Mouse (Mus musculus) midbrain, embryonic 12.5 days (tissue): ENCODE measurements around the gene Zic4. TPM values are rescaled to one million over a fixed set of nuclear protein-coding genes. Genes with fewer than 3 reads are reported as not detected.

Source experiments
- ATAC-seq: fragments of 200-750 bp; cut with Nextera tagmentation; 2 replicates; pipeline ENCODE4 v1.8.0; 2017; ENCODE audit warnings: low read depth, moderate TSS enrichment, moderate library complexity; ENCODE audit not compliant: low FRiP score
- H3K27ac ChIP-seq: fragments of 300-500 bp; sonication (generic); replicated peaks from 2 replicates; pipeline ENCODE4 v1.5.1; 2016; ENCODE audit warnings: mild to moderate bottlenecking
- H3K27me3 ChIP-seq: fragments of 300-500 bp; sonication (generic); 2 replicates; pipeline ENCODE4 v1.6.1; 2016; ENCODE audit warnings: mild to moderate bottlenecking
- H3K36me3 ChIP-seq: fragments of 300-500 bp; sonication (generic); 2 replicates; pipeline ENCODE4 v1.6.1; 2016
- H3K4me1 ChIP-seq: fragments of 300-500 bp; sonication (generic); 2 replicates; pipeline ENCODE4 v1.6.1; 2016
- H3K4me2 ChIP-seq: fragments of 300-500 bp; sonication (generic); replicated peaks from 2 replicates; pipeline ENCODE4 v1.6.1; 2016; ENCODE audit warnings: mild to moderate bottlenecking, moderate library complexity
- H3K4me3 ChIP-seq: fragments of 300-500 bp; sonication (generic); 2 replicates; pipeline ENCODE4 v1.5.1; 2016; ENCODE audit warnings: mild to moderate bottlenecking
- H3K9ac ChIP-seq: fragments of 300-500 bp; sonication (generic); replicated peaks from 2 replicates; pipeline ENCODE4 v1.6.1; 2016; ENCODE audit warnings: mild to moderate bottlenecking, moderate library complexity
- H3K9me3 ChIP-seq: fragments of 300-500 bp; sonication (generic); 2 replicates; pipeline ENCODE4 v1.6.1; 2016; ENCODE audit warnings: mild to moderate bottlenecking
- WGBS: fragments of 180-500 bp; shearing (Covaris S2); methylation state at CpG from one replicate; pipeline ENCODE4 v1.1.7; 2016; 5-methylcytosine and 5-hydroxymethylcytosine counted together
- polyA plus RNA-seq: library from polyadenylated mRNA; unstranded; fragments of >200 nt; fragmentation: Nextera tagmentation; extraction: Ambion mirVana; gene quantifications from 2 replicates; pipeline ENCODE4 v1.2.1, GENCODE M21; 2016

Gene Zic4
- polyA plus RNA-seq, 1 experiment from 2014 or later: 44.6 TPM

DNA sequence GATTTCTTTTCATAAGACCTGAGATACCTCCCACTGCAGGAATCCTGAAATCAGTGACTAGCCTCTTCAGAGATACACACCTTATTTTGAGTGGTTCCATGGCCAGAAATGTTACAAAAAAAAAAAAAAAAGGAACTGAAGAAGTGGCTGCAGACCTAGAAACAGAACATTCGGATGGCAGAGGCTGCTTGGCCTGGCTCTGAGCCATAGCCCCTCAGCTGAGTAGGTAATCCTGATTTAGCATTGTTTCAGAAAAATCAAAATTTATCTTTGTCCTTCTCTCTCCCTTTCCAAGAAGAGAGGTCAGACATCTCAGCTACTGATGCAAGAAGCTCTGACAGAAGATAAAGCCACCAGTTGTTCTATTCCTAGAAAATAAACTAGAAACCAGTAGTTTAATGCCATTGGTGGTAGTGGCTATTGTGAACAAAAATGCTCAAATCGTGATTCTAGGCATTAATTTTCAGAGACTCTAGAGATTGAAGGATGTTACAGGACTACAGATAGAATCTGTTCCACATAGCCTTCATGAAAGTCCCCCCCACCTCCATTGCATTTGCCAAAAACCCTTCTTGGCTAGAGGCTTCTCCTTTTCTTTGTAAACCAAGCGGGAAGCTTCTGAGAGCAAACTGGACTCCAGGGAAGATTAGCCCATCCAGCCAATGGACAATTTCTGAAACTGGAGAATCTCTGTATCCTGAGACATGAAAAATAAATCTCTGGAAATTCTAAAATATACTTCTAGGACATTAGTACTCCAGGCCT, 11.8 kb downstream of the Zic4 start:
- Histone ChIP-seq H3K27me3 (peaks cover 91% of the 10 kb centered on the region), H3K4me2 (no peak overlapping the region; the same call in 1 of the 2 replicates), H3K36me3 (no peaks in the 10 kb centered on the region), H3K4me1 (peaks cover 14% of the 10 kb centered on the region), H3K27ac (peak overlapping the region; percentile 35; the same call in 1 of the 2 replicates), H3K9me3 (no peaks in the 10 kb centered on the region), H3K4me3 (no peak overlapping the region), H3K9ac (no peak overlapping the region)
- ATAC-seq: no peak
- 21% methylated on average over 3 of the region's 3 CpGs for WGBS

DNA sequence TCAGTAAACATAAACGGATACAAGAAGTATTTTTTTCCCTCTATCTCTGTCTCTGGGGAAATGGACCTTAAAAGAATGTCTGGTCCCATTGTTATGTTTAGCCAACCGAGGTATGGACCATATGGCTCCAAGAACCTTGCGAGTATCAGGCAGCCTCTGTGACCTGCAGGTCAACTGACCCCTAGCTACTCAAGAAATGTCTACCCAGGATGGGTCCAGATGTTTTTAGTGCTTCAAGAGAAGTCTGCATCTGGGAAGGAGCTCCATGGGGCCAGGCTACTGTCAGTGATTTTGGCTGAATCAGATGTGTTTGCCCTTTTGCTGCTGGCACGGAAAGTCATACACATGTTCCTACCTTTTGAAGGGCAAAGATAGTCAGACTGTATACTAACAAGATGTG, 12.5 kb downstream of the Zic4 start:
- H3K36me3 ChIP-seq: no peaks in the 10 kb centered on the region
- H3K4me3 ChIP-seq: no peak overlapping the region
- no peak for ATAC-seq
- H3K27ac ChIP-seq: no peak overlapping the region
- H3K4me1 ChIP-seq: peaks cover 11% of the 10 kb centered on the region
- no peaks in the 10 kb centered on the region for H3K9me3 ChIP-seq
- H3K4me2 ChIP-seq: peak overlapping the region; percentile 13; the same call in 1 of the 2 replicates
- 6% methylated on average over 4 of the region's 4 CpGs for WGBS
- H3K9ac ChIP-seq: no peak overlapping the region
- H3K27me3 ChIP-seq: peaks cover 91% of the 10 kb centered on the region

DNA sequence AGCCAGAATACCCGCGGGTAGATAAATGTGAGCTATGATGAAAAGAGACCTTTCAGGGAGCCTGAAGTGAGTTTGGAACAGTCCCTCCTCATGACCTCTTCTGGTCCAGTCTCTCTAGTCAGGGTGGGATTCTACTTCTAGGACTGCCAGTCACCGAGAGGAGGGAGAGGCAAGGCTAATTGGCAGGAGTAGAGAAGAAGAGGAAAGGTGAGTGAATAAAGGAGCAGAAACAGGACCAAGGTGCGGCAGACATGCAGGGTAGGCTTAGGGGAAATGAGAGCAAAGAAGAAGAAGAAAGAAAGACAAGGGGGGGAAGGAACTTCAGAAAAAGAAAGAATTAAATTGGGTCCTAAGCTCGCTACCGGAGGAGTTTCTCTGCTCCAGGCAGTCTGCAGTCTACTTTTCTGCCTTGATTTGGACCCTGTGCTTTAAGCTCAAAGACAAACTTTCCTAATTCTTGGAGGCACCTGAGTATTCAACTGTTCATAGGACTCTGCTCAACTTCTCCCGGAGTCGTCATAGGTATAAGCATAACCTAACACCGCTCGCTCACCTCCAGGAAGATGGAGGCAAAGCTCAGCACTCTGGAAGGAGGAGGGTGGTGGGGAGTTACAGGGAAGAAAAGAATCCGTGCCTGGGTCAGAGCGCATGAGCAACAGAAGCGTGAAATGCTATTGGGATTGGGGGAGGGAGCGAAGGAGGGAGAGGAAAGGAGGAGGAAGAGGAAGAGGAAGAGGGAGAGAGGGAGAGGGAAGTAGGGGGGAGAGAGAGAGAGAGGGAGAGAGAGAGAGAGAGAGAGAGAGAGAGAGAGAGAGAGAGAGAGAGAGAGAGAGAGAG, 15.0 kb downstream of the Zic4 start:
- Histone ChIP-seq H3K27me3 (peaks cover 87% of the 10 kb centered on the region), H3K4me1 (peaks cover 20% of the 10 kb centered on the region), H3K4me2 (peak overlapping the region; percentile 85), H3K9ac (peak overlapping the region; percentile 90), H3K4me3 (peak overlapping the region; percentile 59), H3K36me3 (no peaks in the 10 kb centered on the region), H3K9me3 (no peaks in the 10 kb centered on the region), H3K27ac (peak overlapping the region; percentile 91)
- under 1% methylated on average over 14 of the region's 14 CpGs for WGBS
- peak; percentile 64 for ATAC-seq

DNA sequence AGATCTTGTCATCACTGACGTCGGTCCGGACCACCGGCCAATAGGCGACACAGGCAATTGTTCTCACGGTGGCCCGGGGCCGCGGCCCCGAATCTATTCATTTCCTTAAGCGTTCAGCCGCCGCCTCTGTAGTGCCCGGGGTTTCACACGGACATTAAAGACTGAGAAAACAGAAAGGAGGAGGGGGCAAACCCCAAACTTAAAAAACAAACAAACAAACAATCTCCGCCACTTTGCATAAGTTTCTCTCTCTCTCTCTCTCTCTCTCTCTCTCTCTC, 15.6 kb downstream of the Zic4 start:
- Histone ChIP-seq H3K9me3 (no peaks in the 10 kb centered on the region), H3K27ac (peak overlapping the region; percentile 91), H3K27me3 (peaks cover 87% of the 10 kb centered on the region), H3K4me2 (peak overlapping the region; percentile 85), H3K4me1 (peaks cover 20% of the 10 kb centered on the region), H3K4me3 (peak overlapping the region; percentile 59), H3K36me3 (no peaks in the 10 kb centered on the region), H3K9ac (peak overlapping the region; percentile 90)
- WGBS: 1% methylated on average over 16 of the region's 16 CpGs
- ATAC-seq: peak; percentile 73

DNA sequence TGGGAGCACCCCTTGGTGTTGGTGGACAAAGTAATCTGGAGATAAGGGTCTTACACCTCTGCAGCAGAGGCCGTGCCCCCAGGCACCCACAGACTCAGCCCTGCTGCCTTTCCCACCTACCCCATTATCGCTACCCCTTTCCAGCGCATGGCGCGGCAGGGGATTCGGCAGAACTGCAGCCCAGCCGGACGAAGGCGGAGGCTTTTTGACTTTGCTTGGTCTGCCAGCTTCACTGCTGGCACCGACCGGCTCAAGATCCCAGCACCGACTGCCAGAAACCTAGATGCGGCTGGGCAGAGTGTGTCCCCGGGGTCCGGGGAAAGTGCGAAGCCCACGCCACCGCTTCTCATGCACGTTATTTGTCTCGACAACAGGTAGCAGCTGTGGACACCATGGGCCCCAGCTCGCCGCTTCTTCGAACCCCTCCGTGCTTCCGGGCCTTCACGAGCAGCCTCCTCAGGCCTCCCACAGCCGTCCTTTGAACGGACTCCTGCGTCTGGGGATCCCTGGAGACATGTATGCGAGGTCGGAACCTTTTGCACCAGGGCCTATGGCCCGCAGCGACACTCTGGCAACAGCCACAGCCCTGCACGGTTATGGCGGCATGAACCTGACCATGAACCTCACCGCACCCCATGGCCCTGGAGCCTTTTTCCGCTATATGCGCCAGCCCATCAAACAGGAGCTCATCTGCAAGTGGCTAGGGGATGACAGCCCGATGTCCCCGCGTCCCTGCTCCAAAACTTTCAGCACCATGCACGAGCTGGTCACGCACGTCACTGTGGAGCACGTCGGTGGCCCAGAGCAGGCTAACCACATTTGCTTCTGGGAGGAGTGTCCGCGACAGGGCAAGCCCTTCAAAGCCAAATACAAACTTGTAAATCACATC, 16.4 kb downstream of the Zic4 start:
- Histone ChIP-seq H3K9me3 (no peaks in the 10 kb centered on the region), H3K27me3 (peaks cover 91% of the 10 kb centered on the region), H3K9ac (peak overlapping the region; percentile 90), H3K36me3 (no peaks in the 10 kb centered on the region), H3K4me3 (peak overlapping the region; percentile 59), H3K4me2 (peak overlapping the region; percentile 85), H3K27ac (peak overlapping the region; percentile 91), H3K4me1 (peaks cover 22% of the 10 kb centered on the region)
- WGBS: under 1% methylated on average over 48 of the region's 48 CpGs
- no peak for ATAC-seq

DNA sequence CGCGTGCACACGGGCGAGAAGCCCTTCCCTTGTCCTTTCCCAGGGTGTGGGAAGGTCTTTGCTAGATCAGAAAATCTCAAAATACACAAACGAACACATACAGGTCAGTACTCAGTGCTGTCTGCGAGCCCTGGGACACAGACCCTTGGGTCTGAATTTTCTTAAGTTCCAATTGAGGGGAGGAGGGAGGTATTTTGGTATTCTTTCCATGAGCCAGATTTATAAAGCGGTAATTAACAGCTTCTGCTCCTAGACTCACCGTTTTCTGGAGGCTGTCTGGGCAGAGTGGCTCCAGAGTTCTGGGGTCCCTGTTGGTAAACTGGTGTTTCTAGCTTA, 17.1 kb downstream of the Zic4 start:
- Histone ChIP-seq H3K27ac (peak overlapping the region; percentile 91), H3K36me3 (no peaks in the 10 kb centered on the region), H3K4me3 (peak overlapping the region; percentile 59), H3K4me1 (peaks cover 28% of the 10 kb centered on the region), H3K9me3 (no peaks in the 10 kb centered on the region), H3K9ac (peak overlapping the region; percentile 90), H3K4me2 (peak overlapping the region; percentile 85), H3K27me3 (peaks cover 91% of the 10 kb centered on the region)
- ATAC-seq: no peak
- WGBS: 2% methylated on average over 8 of the region's 8 CpGs

DNA sequence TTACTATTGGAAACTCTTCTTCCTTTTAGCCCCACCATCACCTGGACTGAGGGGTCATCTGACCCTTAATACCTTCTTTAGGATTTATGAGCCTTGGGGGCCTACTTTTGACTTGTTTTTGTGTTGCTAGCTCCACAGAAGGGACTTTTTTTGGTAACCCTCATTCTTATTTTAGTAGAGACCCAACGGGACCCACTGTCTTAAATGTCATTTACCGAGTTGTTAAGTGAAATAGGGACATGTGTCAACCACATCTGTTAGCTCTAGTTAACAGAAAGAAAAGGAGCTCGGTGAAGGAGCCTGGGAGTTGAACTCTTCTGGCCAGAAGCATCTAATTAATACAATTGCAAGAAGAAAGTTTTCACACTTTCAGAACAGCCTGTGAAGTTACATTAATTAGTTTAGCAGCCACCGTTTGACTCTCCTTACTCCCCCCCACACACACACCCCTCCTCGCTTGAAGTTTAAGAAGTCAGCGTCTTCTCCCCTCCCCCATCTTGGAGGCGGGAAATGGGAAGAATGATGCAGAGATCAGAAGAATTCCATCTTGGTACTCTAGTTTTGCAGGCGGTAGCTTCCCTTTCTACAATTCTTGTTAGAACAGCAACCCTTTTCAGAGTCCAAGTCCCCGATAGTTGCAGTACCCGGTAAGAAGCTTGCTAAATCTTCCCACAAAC, 17.7 kb downstream of the Zic4 start:
- peak overlapping the region; percentile 91 for H3K27ac ChIP-seq

DNA sequence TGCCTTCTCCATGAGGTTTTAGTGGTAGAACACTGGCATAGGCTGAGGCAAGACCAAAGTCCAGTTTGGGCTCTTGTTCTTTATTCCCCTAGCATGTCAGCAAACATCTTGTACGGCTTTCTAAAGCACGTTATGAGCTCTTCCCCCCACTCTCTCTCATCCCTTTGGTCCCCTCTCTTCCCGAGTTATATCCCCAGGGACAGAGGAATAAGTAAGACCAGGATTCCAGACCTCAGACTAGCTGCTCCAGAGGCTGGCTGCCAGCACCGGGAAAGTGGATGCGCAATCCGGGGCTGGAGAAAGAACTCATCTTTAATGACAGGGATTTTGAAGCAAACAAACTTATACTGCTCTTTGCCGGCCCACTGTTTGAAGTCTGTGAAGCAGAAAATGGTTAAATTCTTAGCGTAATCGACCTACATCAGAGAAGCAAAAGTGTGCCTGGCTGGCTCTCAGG, 18.3 kb downstream of the Zic4 start:
- ATAC-seq: no peak
- 1% methylated on average over 9 of the region's 9 CpGs for WGBS
- H3K4me1 ChIP-seq: peaks cover 37% of the 10 kb centered on the region

More for the DNA sequence above, 17.7 kb downstream of the Zic4 start:
- Histone ChIP-seq H3K9me3 (no peaks in the 10 kb centered on the region), H3K4me1 (peaks cover 32% of the 10 kb centered on the region), H3K9ac (peak overlapping the region; percentile 90), H3K4me2 (peak overlapping the region; percentile 85), H3K27me3 (peaks cover 91% of the 10 kb centered on the region), H3K4me3 (peak overlapping the region; percentile 59), H3K36me3 (no peaks in the 10 kb centered on the region)
- 1% methylated on average over 10 of the region's 10 CpGs for WGBS
- no peak for ATAC-seq

DNA sequence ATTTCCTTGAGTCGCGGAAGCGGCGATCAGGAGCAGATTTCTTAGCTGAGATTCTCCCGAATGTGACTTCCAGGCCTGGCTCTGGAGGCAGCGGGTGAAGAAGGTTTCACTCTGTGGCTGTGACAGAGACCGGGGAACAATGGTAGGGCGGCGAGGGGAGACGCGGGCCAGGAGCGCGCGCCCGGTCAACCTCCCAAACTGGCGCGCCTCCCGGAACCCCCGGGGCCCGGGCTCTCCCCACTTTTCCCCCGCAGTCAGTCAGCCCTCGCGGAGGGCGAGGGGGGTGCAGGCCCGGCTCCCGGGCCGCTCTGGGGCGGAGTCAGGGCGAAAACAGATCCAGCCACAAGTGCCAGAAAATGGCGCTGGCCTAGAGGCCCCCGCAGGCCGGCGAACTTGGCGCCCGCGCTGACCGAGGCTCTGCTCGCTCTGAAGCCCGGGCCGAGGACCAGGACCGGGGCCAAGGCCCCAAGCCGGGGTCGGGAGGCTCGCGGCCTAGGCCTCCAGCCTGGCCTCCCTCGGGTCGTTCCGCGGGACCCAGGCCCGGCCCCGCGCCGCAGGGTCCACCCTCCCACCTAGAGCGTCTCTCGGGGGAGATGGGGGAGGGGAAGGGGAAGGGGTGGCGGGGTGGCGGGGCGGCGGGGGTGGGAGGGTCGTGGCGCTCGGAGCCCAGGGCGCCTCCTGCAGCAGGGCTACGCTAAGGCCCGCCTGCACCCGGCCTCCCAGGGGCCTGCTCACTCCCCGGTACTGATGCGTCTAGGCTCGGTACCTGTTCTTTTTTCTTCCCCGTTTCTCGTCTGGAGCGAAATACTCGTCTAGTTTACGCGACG, 19.3 kb downstream of the Zic4 start:
- WGBS: under 1% methylated on average over 64 of the region's 76 CpGs
- peak; percentile 53 for ATAC-seq
- peaks cover 93% of the 10 kb centered on the region for H3K27me3 ChIP-seq
- peak overlapping the region; percentile 85 for H3K4me2 ChIP-seq
- no peaks in the 10 kb centered on the region for H3K9me3 ChIP-seq
- peak overlapping the region; percentile 91 for H3K27ac ChIP-seq
- H3K9ac ChIP-seq: peak overlapping the region; percentile 90
- peak overlapping the region; percentile 59 for H3K4me3 ChIP-seq
- H3K4me1 ChIP-seq: peaks cover 47% of the 10 kb centered on the region
- H3K36me3 ChIP-seq: no peaks in the 10 kb centered on the region

More for the DNA sequence above, 18.3 kb downstream of the Zic4 start:
- H3K4me2 ChIP-seq: peak overlapping the region; percentile 85
- peak overlapping the region; percentile 91 for H3K27ac ChIP-seq
- no peaks in the 10 kb centered on the region for H3K9me3 ChIP-seq
- H3K36me3 ChIP-seq: no peaks in the 10 kb centered on the region
- H3K4me3 ChIP-seq: peak overlapping the region; percentile 59
- peak overlapping the region; percentile 90 for H3K9ac ChIP-seq
- H3K27me3 ChIP-seq: peaks cover 93% of the 10 kb centered on the region

DNA sequence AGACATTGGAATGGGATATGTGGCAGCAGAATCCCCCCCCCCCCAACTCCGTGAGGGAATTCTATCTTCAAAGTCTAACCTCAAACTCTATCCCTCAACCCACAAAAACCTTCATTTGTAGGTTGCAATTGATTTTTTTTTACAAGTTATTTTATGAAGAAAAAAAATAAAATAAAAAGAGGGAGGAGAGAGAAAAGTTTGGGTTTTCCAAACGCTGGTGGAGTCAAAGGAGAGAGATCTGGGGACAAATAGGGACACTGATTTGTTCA, 19.8 kb downstream of the Zic4 start:
- Histone ChIP-seq H3K9me3 (no peaks in the 10 kb centered on the region), H3K4me3 (peak overlapping the region; percentile 59), H3K36me3 (no peaks in the 10 kb centered on the region), H3K27ac (peak overlapping the region; percentile 91), H3K4me1 (peaks cover 49% of the 10 kb centered on the region), H3K27me3 (peaks cover 90% of the 10 kb centered on the region), H3K9ac (peak overlapping the region; percentile 90), H3K4me2 (peak overlapping the region; percentile 85)
- 0% methylated on average over 2 of the region's 2 CpGs for WGBS
- ATAC-seq: no peak
